Mouse (Mus musculus): Measurements from ENCODE around the gene Add2. TPM values are rescaled to one million over a fixed set of nuclear protein-coding genes. Genes with fewer than 3 reads are reported as not detected.

The Add2 gene
- polyA plus RNA-seq, 1 experiment, result 6.7 TPM

GRCm38 (mm10) chr6:86102874-86103273 is 74.4 kb downstream of the Add2 start:
- no peaks in the 10 kb centered on the region for H3K79me3 ChIP-seq (ENCODE audit: low read depth)
- H3K36me3 ChIP-seq (ENCODE audit: control insufficient read depth, insufficient read depth), result no peaks in the 10 kb centered on the region
- H3K27me3 ChIP-seq (ENCODE audit: control insufficient read depth, insufficient read depth, insufficient read length), result peaks cover 14% of the 10 kb centered on the region
- TF ChIP-seq MYOD1 (IDR thresholded peaks at IDR 0.05; ENCODE audit: control insufficient read depth, insufficient read length, low read depth) (no peak), CTCF (IDR thresholded peaks at IDR 0.05; ENCODE audit: control insufficient read depth, insufficient read depth, insufficient read length) (no peak), MAX (IDR thresholded peaks at IDR 0.05) (no peak), FOSL1 (IDR thresholded peaks at IDR 0.05; ENCODE audit: insufficient read depth, low read length, poor library complexity, severe bottlenecking) (no peak), MYOG (IDR thresholded peaks at IDR 0.05; ENCODE audit: control insufficient read depth, extremely low read depth, insufficient read length) (no peak), CEBPB (IDR thresholded peaks at IDR 0.05; ENCODE audit: low read depth) (no peak), USF1 (IDR thresholded peaks at IDR 0.05; ENCODE audit: low read depth) (no peak)
- no peaks in the 10 kb centered on the region for H3K79me2 ChIP-seq (ENCODE audit: control insufficient read depth, insufficient read depth)
- no peak overlapping the region for H3ac ChIP-seq (ENCODE audit: control insufficient read depth, insufficient read length, low read depth)
- no peak overlapping the region for H3K4me3 ChIP-seq (ENCODE audit: insufficient read depth, poor library complexity, severe bottlenecking)

DNA sequence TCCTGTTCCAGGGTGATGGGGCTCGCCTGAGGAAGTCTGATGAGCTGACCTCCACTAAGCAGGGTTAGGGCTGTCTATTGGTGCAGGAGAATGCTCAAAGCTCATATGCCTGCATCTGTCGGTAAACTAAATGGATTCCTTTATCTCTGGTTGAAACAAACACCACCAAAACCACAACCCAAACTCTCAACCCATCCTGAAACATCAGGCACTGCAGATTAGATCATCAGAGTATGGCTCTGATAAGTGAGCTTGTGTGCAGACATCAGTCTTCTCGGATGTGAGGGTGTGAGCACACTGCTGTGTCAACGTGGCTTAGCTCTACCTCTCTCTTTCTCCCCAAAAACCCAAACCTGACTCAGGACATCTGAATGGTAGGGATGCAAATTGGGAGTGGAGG is 75.1 kb downstream of the Add2 start:
- Histone ChIP-seq H3K4me3 (ENCODE audit: insufficient read depth, poor library complexity, severe bottlenecking) (no peak overlapping the region), H3K79me2 (ENCODE audit: control insufficient read depth, insufficient read depth) (no peaks in the 10 kb centered on the region), H3K79me3 (ENCODE audit: low read depth) (no peaks in the 10 kb centered on the region), H3K36me3 (ENCODE audit: control insufficient read depth, insufficient read depth) (no peaks in the 10 kb centered on the region), H3ac (ENCODE audit: control insufficient read depth, insufficient read length, low read depth) (no peak overlapping the region), H3K27me3 (ENCODE audit: control insufficient read depth, insufficient read depth, insufficient read length) (peaks cover 14% of the 10 kb centered on the region)
- TF ChIP-seq MAX (IDR thresholded peaks at IDR 0.05) (no peak), USF1 (IDR thresholded peaks at IDR 0.05; ENCODE audit: low read depth) (no peak), MYOD1 (IDR thresholded peaks at IDR 0.05; ENCODE audit: control insufficient read depth, insufficient read length, low read depth) (no peak), MYOG (IDR thresholded peaks at IDR 0.05; ENCODE audit: control insufficient read depth, extremely low read depth, insufficient read length) (no peak), CTCF (IDR thresholded peaks at IDR 0.05; ENCODE audit: control insufficient read depth, insufficient read depth, insufficient read length) (no peak)

DNA sequence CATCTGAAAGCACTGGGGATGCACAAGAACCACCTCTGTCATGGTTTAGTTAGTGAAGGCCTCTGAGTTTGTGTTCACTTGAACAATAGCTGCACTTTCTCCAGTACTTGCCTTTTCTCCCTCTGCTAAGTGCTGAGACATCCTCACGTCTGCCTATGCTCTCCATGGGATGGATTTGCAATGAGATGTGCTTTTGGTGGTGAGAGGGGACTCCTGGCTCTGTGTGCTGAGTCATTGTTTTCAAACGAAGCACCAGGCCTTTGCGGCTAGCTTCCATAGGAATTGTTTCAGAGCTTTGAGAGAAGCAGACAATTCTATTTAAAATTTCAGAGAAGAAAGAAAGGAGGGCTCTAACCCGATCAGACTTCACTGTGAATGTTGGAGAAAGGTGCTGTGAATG is 76.2 kb downstream of the Add2 start:
- TF ChIP-seq CTCF (IDR thresholded peaks at IDR 0.05; ENCODE audit: control insufficient read depth, insufficient read depth, insufficient read length), result no peak
- TF ChIP-seq FOSL1 (IDR thresholded peaks at IDR 0.05; ENCODE audit: insufficient read depth, low read length, poor library complexity, severe bottlenecking), result no peak
- TF ChIP-seq USF1 (IDR thresholded peaks at IDR 0.05; ENCODE audit: low read depth), result no peak
- TF ChIP-seq MYOD1 (IDR thresholded peaks at IDR 0.05; ENCODE audit: control insufficient read depth, insufficient read length, low read depth), result no peak
- TF ChIP-seq CEBPB (IDR thresholded peaks at IDR 0.05; ENCODE audit: low read depth), result no peak
- TF ChIP-seq MAX (IDR thresholded peaks at IDR 0.05), result no peak
- no peak for TF ChIP-seq MYOG (IDR thresholded peaks at IDR 0.05; ENCODE audit: control insufficient read depth, extremely low read depth, insufficient read length)
- H3K4me3 ChIP-seq (ENCODE audit: insufficient read depth, poor library complexity, severe bottlenecking), result no peak overlapping the region

GRCm38 (mm10) chr6:86106045-86106444 is 77.6 kb downstream of the Add2 start:
- Histone ChIP-seq H3K4me3 (ENCODE audit: insufficient read depth, poor library complexity, severe bottlenecking) (no peak overlapping the region), H3K36me3 (ENCODE audit: control insufficient read depth, insufficient read depth) (no peaks in the 10 kb centered on the region), H3K79me2 (ENCODE audit: control insufficient read depth, insufficient read depth) (no peaks in the 10 kb centered on the region), H3K27me3 (ENCODE audit: control insufficient read depth, insufficient read depth, insufficient read length) (peaks cover 12% of the 10 kb centered on the region), H3ac (ENCODE audit: control insufficient read depth, insufficient read length, low read depth) (no peak overlapping the region), H3K79me3 (ENCODE audit: low read depth) (no peaks in the 10 kb centered on the region)
- TF ChIP-seq CEBPB (IDR thresholded peaks at IDR 0.05; ENCODE audit: low read depth) (no peak), MYOD1 (IDR thresholded peaks at IDR 0.05; ENCODE audit: control insufficient read depth, insufficient read length, low read depth) (no peak), MAX (IDR thresholded peaks at IDR 0.05) (no peak), MYOG (IDR thresholded peaks at IDR 0.05; ENCODE audit: control insufficient read depth, extremely low read depth, insufficient read length) (no peak), USF1 (IDR thresholded peaks at IDR 0.05; ENCODE audit: low read depth) (no peak)

More for the DNA sequence above, 76.2 kb downstream of the Add2 start:
- Histone ChIP-seq H3K27me3 (ENCODE audit: control insufficient read depth, insufficient read depth, insufficient read length) (peaks cover 14% of the 10 kb centered on the region), H3ac (ENCODE audit: control insufficient read depth, insufficient read length, low read depth) (no peak overlapping the region), H3K36me3 (ENCODE audit: control insufficient read depth, insufficient read depth) (no peaks in the 10 kb centered on the region), H3K79me3 (ENCODE audit: low read depth) (no peaks in the 10 kb centered on the region), H3K79me2 (ENCODE audit: control insufficient read depth, insufficient read depth) (no peaks in the 10 kb centered on the region)

GRCm38 (mm10) chr6:86107101-86107500 is 78.6 kb downstream of the Add2 start:
- no peak for TF ChIP-seq USF1 (IDR thresholded peaks at IDR 0.05; ENCODE audit: low read depth)
- no peak for TF ChIP-seq MAX (IDR thresholded peaks at IDR 0.05)
- no peak for TF ChIP-seq FOSL1 (IDR thresholded peaks at IDR 0.05; ENCODE audit: insufficient read depth, low read length, poor library complexity, severe bottlenecking)
- no peak for TF ChIP-seq CTCF (IDR thresholded peaks at IDR 0.05; ENCODE audit: control insufficient read depth, insufficient read depth, insufficient read length)

DNA sequence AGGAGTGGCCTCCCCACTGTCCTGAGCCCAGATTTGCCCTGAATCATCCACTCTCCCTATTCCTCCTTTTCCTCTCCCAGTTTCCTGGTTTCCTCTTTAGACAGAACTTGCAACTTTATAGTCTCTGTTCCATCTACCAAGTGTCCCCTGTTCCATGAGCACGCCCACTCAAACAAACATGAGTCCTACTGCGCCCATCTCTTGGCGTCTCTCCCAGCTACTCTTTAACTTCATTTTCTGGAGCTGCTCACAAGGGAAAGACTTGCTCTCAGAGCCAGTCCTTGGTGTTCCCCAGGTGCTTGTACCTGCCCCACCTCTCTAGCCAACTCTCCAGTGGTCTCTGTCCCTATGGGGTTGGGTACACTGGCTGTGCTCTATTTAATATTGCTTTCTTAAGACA is 87.4 kb downstream of the Add2 start:
- Histone ChIP-seq H3K79me3 (ENCODE audit: low read depth) (no peaks in the 10 kb centered on the region), H3K36me3 (ENCODE audit: control insufficient read depth, insufficient read depth) (no peaks in the 10 kb centered on the region), H3K27me3 (ENCODE audit: control insufficient read depth, insufficient read depth, insufficient read length) (peaks cover 16% of the 10 kb centered on the region), H3K4me3 (ENCODE audit: insufficient read depth, poor library complexity, severe bottlenecking) (no peak overlapping the region), H3ac (ENCODE audit: control insufficient read depth, insufficient read length, low read depth) (no peak overlapping the region), H3K79me2 (ENCODE audit: control insufficient read depth, insufficient read depth) (no peaks in the 10 kb centered on the region)
- TF ChIP-seq USF1 (IDR thresholded peaks at IDR 0.05; ENCODE audit: low read depth), result no peak
- TF ChIP-seq CEBPB (IDR thresholded peaks at IDR 0.05; ENCODE audit: low read depth), result no peak
- no peak for TF ChIP-seq CTCF (IDR thresholded peaks at IDR 0.05; ENCODE audit: control insufficient read depth, insufficient read depth, insufficient read length)

More at GRCm38 (mm10) chr6:86107101-86107500, 78.6 kb downstream of the Add2 start:
- H3K79me3 ChIP-seq (ENCODE audit: low read depth), result no peaks in the 10 kb centered on the region
- H3K4me3 ChIP-seq (ENCODE audit: insufficient read depth, poor library complexity, severe bottlenecking), result no peak overlapping the region
- H3ac ChIP-seq (ENCODE audit: control insufficient read depth, insufficient read length, low read depth), result no peak overlapping the region
- H3K79me2 ChIP-seq (ENCODE audit: control insufficient read depth, insufficient read depth), result no peaks in the 10 kb centered on the region
- H3K36me3 ChIP-seq (ENCODE audit: control insufficient read depth, insufficient read depth), result no peaks in the 10 kb centered on the region
- peaks cover 2% of the 10 kb centered on the region for H3K27me3 ChIP-seq (ENCODE audit: control insufficient read depth, insufficient read depth, insufficient read length)
